Mouse (Mus musculus): ENCODE results near the gene Mrgprh.
"Not testable (repeated sequence)": the region's sequence is repeated elsewhere in the genome, so short reads cannot be mapped to it uniquely, and the experiment has no call there.

Gene Mrgprh

GRCm38 (mm10) chr17:12868640-12869039 lies 7.2 kb upstream of the Mrgprh start:
- DNase-seq = no peak

- peak; percentile 59 for DNase-seq
Measured at GRCm38 (mm10) chr17:12872275-12873028, 3.4 kb upstream of the Mrgprh start.

GRCm38 (mm10) chr17:12880178-12880577 lies 4.3 kb downstream of the Mrgprh start:
- DNase-seq = peak; percentile 81

- DNase-seq = no peak
Measured at GRCm38 (mm10) chr17:12881216-12881615, 5.4 kb downstream of the Mrgprh start.

GRCm38 (mm10) chr17:12886620-12887019 lies 10.8 kb downstream of the Mrgprh start:
- DNase-seq = no peak

GRCm38 (mm10) chr17:12887021-12887775 lies 11.4 kb downstream of the Mrgprh start:
- DNase-seq = no peak

GRCm38 (mm10) chr17:12891054-12891453 lies 15.2 kb downstream of the Mrgprh start:
- DNase-seq = no peak

GRCm38 (mm10) chr17:12892033-12892432 lies 16.2 kb downstream of the Mrgprh start:
- no peak for DNase-seq

- DNase-seq = no peak
Measured at GRCm38 (mm10) chr17:12897674-12898073, 21.8 kb downstream of the Mrgprh start.

GRCm38 (mm10) chr17:12898607-12899006 lies 22.8 kb downstream of the Mrgprh start:
- not testable (repeated sequence) for DNase-seq

- DNase-seq = no peak
Measured at GRCm38 (mm10) chr17:12902291-12902690, 26.5 kb downstream of the Mrgprh start.

GRCm38 (mm10) chr17:12903372-12904333 lies 27.8 kb downstream of the Mrgprh start:
- DNase-seq = no peak

GRCm38 (mm10) chr17:12904349-12904748 lies 28.5 kb downstream of the Mrgprh start:
- DNase-seq = no peak

GRCm38 (mm10) chr17:12905810-12906209 lies 30.0 kb downstream of the Mrgprh start:
- DNase-seq = no peak

- no peak for DNase-seq
Measured at GRCm38 (mm10) chr17:12906436-12906835, 30.6 kb downstream of the Mrgprh start.

GRCm38 (mm10) chr17:12909361-12910280 lies 33.8 kb downstream of the Mrgprh start, which contains the start of gene Pnldc1:
Pnldc1 (minus strand) TSS chr17:12910230.
- no peak for DNase-seq

GRCm38 (mm10) chr17:12910391-12910790 lies 34.6 kb downstream of the Mrgprh start:
- no peak for DNase-seq

- no peak for DNase-seq
Measured at GRCm38 (mm10) chr17:12915488-12915880, 39.6 kb downstream of the Mrgprh start, which contains the start of gene Tcp1. Tcp1 (plus strand) TSS chr17:12915701.

- peak; percentile 100 for DNase-seq
Measured at GRCm38 (mm10) chr17:12915881-12916583, 40.2 kb downstream of the Mrgprh start, which contains the start of gene Mrpl18. Mrpl18 (minus strand) TSS chr17:12916345.

- peak; percentile 50 for DNase-seq
Measured at GRCm38 (mm10) chr17:12916588-12917380, 41.0 kb downstream of the Mrgprh start.

Measured in right cerebral cortex, adult 18-20 months (tissue).